Mouse (Mus musculus): ENCODE data around the gene Trex1. TPM values are rescaled to one million over a fixed set of nuclear protein-coding genes. Genes with fewer than 3 reads are reported as not detected.

Trex1 gene
- polyA plus RNA-seq, 1 experiment from 2014 or later: 11.5 TPM

GRCm38 (mm10) chr9:109028421-109028820 lies 31.1 kb downstream of the Trex1 start:
- Histone ChIP-seq H3K4me3 (no peak overlapping the region), H3K27ac (replicated peaks) (no peak overlapping the region), H3K27me3 (no peaks in the 10 kb centered on the region), H3K36me3 (peaks cover 9% of the 10 kb centered on the region; the same call in 1 of the 2 replicates), H3K9ac (replicated peaks) (no peak overlapping the region), H3K9me3 (no peaks in the 10 kb centered on the region), H3K4me1 (no peaks in the 10 kb centered on the region), H3K4me2 (replicated peaks) (no peak overlapping the region)
- 85% methylated on average over 3 of the region's 3 CpGs for WGBS
- no peak for ATAC-seq (ENCODE audit: low FRiP score, low read depth)

GRCm38 (mm10) chr9:109027521-109027920 lies 32.0 kb downstream of the Trex1 start:
- Histone ChIP-seq H3K9ac (replicated peaks) (no peak overlapping the region), H3K4me3 (no peak overlapping the region), H3K4me2 (replicated peaks) (no peak overlapping the region), H3K36me3 (peaks cover 9% of the 10 kb centered on the region; the same call in 1 of the 2 replicates), H3K27ac (replicated peaks) (no peak overlapping the region), H3K4me1 (no peaks in the 10 kb centered on the region), H3K27me3 (no peaks in the 10 kb centered on the region), H3K9me3 (no peaks in the 10 kb centered on the region)
- 87% methylated on average over 8 of the region's 8 CpGs for WGBS
- no peak for ATAC-seq (ENCODE audit: low FRiP score, low read depth)

GRCm38 (mm10) chr9:109022866-109023685 lies 36.5 kb downstream of the Trex1 start:
- no peak overlapping the region for H3K4me2 ChIP-seq (replicated peaks)
- ATAC-seq (ENCODE audit: low FRiP score, low read depth): no peak
- H3K27me3 ChIP-seq: no peaks in the 10 kb centered on the region
- no peak overlapping the region for H3K27ac ChIP-seq (replicated peaks)
- no peaks in the 10 kb centered on the region for H3K4me1 ChIP-seq
- H3K4me3 ChIP-seq: no peak overlapping the region
- 89% methylated on average over 17 of the region's 17 CpGs for WGBS
- H3K9me3 ChIP-seq: no peaks in the 10 kb centered on the region
- H3K9ac ChIP-seq (replicated peaks): no peak overlapping the region
- H3K36me3 ChIP-seq: no peaks in the 10 kb centered on the region

- Histone ChIP-seq H3K4me1 (no peaks in the 10 kb centered on the region), H3K4me2 (replicated peaks) (no peak overlapping the region), H3K9me3 (no peaks in the 10 kb centered on the region), H3K36me3 (no peaks in the 10 kb centered on the region), H3K4me3 (no peak overlapping the region), H3K27ac (replicated peaks) (no peak overlapping the region), H3K27me3 (no peaks in the 10 kb centered on the region), H3K9ac (replicated peaks) (no peak overlapping the region)
- 87% methylated on average over 4 of the region's 4 CpGs for WGBS
- no peak for ATAC-seq (ENCODE audit: low FRiP score, low read depth)
Observed at GRCm38 (mm10) chr9:109021428-109021827, 38.1 kb downstream of the Trex1 start.

GRCm38 (mm10) chr9:109016973-109017604 lies 42.4 kb downstream of the Trex1 start:
- H3K27ac ChIP-seq (replicated peaks): no peak overlapping the region
- H3K4me3 ChIP-seq: no peak overlapping the region
- no peaks in the 10 kb centered on the region for H3K4me1 ChIP-seq
- no peaks in the 10 kb centered on the region for H3K9me3 ChIP-seq
- no peaks in the 10 kb centered on the region for H3K27me3 ChIP-seq
- H3K36me3 ChIP-seq: no peaks in the 10 kb centered on the region
- ATAC-seq (ENCODE audit: low FRiP score, low read depth): no peak
- 75% methylated on average over 11 of the region's 11 CpGs for WGBS
- no peak overlapping the region for H3K9ac ChIP-seq (replicated peaks)
- H3K4me2 ChIP-seq (replicated peaks): no peak overlapping the region

- Histone ChIP-seq H3K4me1 (no peaks in the 10 kb centered on the region), H3K9ac (replicated peaks) (no peak overlapping the region), H3K36me3 (0 out of 2 replicates have a peak, but pooled peaks cover 9% of the 10 kb centered on the region), H3K27me3 (no peaks in the 10 kb centered on the region), H3K9me3 (no peaks in the 10 kb centered on the region), H3K4me2 (replicated peaks) (no peak overlapping the region), H3K27ac (replicated peaks) (no peak overlapping the region), H3K4me3 (no peak overlapping the region)
- no peak for ATAC-seq (ENCODE audit: low FRiP score, low read depth)
- WGBS: 85% methylated on average over 8 of the region's 8 CpGs
Observed at GRCm38 (mm10) chr9:109015397-109015796, 44.1 kb downstream of the Trex1 start.

GRCm38 (mm10) chr9:109010316-109010690 lies 49.2 kb downstream of the Trex1 start:
- H3K9me3 ChIP-seq: no peaks in the 10 kb centered on the region
- ATAC-seq (ENCODE audit: low FRiP score, low read depth): no peak
- no peak overlapping the region for H3K27ac ChIP-seq (replicated peaks)
- H3K4me2 ChIP-seq (replicated peaks): no peak overlapping the region
- no peaks in the 10 kb centered on the region; the same call in 1 of the 2 replicates for H3K4me1 ChIP-seq
- H3K9ac ChIP-seq (replicated peaks): no peak overlapping the region
- H3K4me3 ChIP-seq: no peak overlapping the region
- H3K36me3 ChIP-seq: 0 out of 2 replicates have a peak, but pooled peaks cover 13% of the 10 kb centered on the region
- 90% methylated on average over 14 of the region's 14 CpGs for WGBS
- H3K27me3 ChIP-seq: no peaks in the 10 kb centered on the region

- Histone ChIP-seq H3K27me3 (no peaks in the 10 kb centered on the region), H3K4me2 (replicated peaks) (no peak overlapping the region), H3K36me3 (0 out of 2 replicates have a peak, but pooled peaks cover 13% of the 10 kb centered on the region), H3K4me3 (no peak overlapping the region), H3K27ac (replicated peaks) (no peak overlapping the region), H3K9ac (replicated peaks) (no peak overlapping the region), H3K4me1 (no peaks in the 10 kb centered on the region; the same call in 1 of the 2 replicates), H3K9me3 (no peaks in the 10 kb centered on the region)
- 65% methylated on average over 17 of the region's 17 CpGs for WGBS
- ATAC-seq (ENCODE audit: low FRiP score, low read depth): no peak
Observed at GRCm38 (mm10) chr9:109009636-109010315, 49.8 kb downstream of the Trex1 start.

GRCm38 (mm10) chr9:109008994-109009635 lies 50.4 kb downstream of the Trex1 start:
- H3K4me2 ChIP-seq (replicated peaks): no peak overlapping the region
- H3K27ac ChIP-seq (replicated peaks): no peak overlapping the region
- no peak for ATAC-seq (ENCODE audit: low FRiP score, low read depth)
- 70% methylated on average over 10 of the region's 10 CpGs for WGBS
- H3K4me3 ChIP-seq: no peak overlapping the region
- H3K36me3 ChIP-seq: 0 out of 2 replicates have a peak, but pooled peaks cover 13% of the 10 kb centered on the region
- no peaks in the 10 kb centered on the region for H3K9me3 ChIP-seq
- H3K9ac ChIP-seq (replicated peaks): no peak overlapping the region
- H3K27me3 ChIP-seq: no peaks in the 10 kb centered on the region
- H3K4me1 ChIP-seq: no peaks in the 10 kb centered on the region; the same call in 1 of the 2 replicates

GRCm38 (mm10) chr9:109008081-109008480 lies 51.5 kb downstream of the Trex1 start:
- Histone ChIP-seq H3K4me1 (no peaks in the 10 kb centered on the region; the same call in 1 of the 2 replicates), H3K4me2 (replicated peaks) (no peak overlapping the region), H3K9ac (replicated peaks) (no peak overlapping the region), H3K9me3 (no peaks in the 10 kb centered on the region), H3K27ac (replicated peaks) (no peak overlapping the region), H3K36me3 (0 out of 2 replicates have a peak, but pooled peaks cover 13% of the 10 kb centered on the region), H3K4me3 (no peak overlapping the region), H3K27me3 (no peaks in the 10 kb centered on the region)
- WGBS: 78% methylated on average over 9 of the region's 9 CpGs
- ATAC-seq (ENCODE audit: low FRiP score, low read depth): no peak

Data from midbrain, embryonic 12.5 days (tissue).